Mouse (Mus musculus) heart, adult 2 months (tissue): ENCODE results near the gene Rras. TPM values are rescaled to one million over a fixed set of nuclear protein-coding genes. Genes with fewer than 3 reads are reported as not detected.

Source experiments
- DNase-seq, 2 experiments: peaks; one replicate each; pipeline ENCODE4 v3.0.0; 2021
- H3K27ac ChIP-seq: fragments of 200-600 bp; 2 replicates; pipeline ENCODE4 v1.8.1; 2022
- H3K27me3 ChIP-seq: fragments of 200-500 bp; 2 replicates; pipeline ENCODE4 v1.6.1; 2012; ENCODE audit warnings: mild to moderate bottlenecking, low read length, inconsistent platforms, mixed read lengths; ENCODE audit not compliant: control insufficient read depth, insufficient read depth
- H3K36me3 ChIP-seq: fragments of 200-500 bp; 2 replicates; pipeline ENCODE4 v1.6.1; 2012; ENCODE audit warnings: low read length, inconsistent platforms; ENCODE audit not compliant: control insufficient read depth, insufficient read depth
- H3K4me1 ChIP-seq: fragments of 200-500 bp; 2 replicates; pipeline ENCODE4 v1.6.1; 2011; ENCODE audit warnings: low read length; ENCODE audit not compliant: control insufficient read depth, insufficient read depth
- H3K4me3 ChIP-seq: fragments of 200-600 bp; 2 replicates; pipeline ENCODE4 v1.8.1; 2022
- H3K79me2 ChIP-seq: fragments of 200-500 bp; replicated peaks from 2 replicates; pipeline ENCODE4 v1.6.1; 2012; ENCODE audit warnings: mild to moderate bottlenecking, inconsistent platforms, low read length, moderate library complexity, mixed read lengths; ENCODE audit not compliant: control insufficient read depth, insufficient read depth
- H3K9ac ChIP-seq: fragments of 200-500 bp; 2 replicates; pipeline ENCODE4 v1.6.1; 2012; ENCODE audit warnings: low read depth, mild to moderate bottlenecking, control low read depth, inconsistent platforms, low read length, mixed read lengths
- CTCF ChIP-seq: fragments of 200-600 bp; IDR thresholded peaks from 2 replicates; pipeline ENCODE4 v1.8.1; 2022; ENCODE audit warnings: antibody characterized with exemption, mild to moderate bottlenecking, moderate library complexity
- EP300 ChIP-seq: fragments of 200-500 bp; IDR thresholded peaks from 2 replicates; pipeline ENCODE4 v1.6.1; 2011; ENCODE audit warnings: low read depth, low read length, control low read depth; ENCODE audit not compliant: insufficient read depth
- POLR2A ChIP-seq: fragments of 200-500 bp; IDR thresholded peaks from 2 replicates; pipeline ENCODE4 v1.6.1; 2011; ENCODE audit warnings: mild to moderate bottlenecking, low read depth, low read length, control low read depth; ENCODE audit not compliant: insufficient read depth
- WGBS: fragments of 180-500 bp; shearing (Covaris S2); methylation state at CpG from one replicate; pipeline ENCODE4 v1.1.7; 2018; 5-methylcytosine and 5-hydroxymethylcytosine counted together
- intact Hi-C: fragments of 180-260 bp; cut with DNase I; formaldehyde crosslinking; loops from one replicate; pipeline ENCODE4 v1.15.1; 2025
- polyA plus RNA-seq: library from polyadenylated mRNA; depleted of rRNA; stranded (reverse); fragments of >200 nt; gene quantifications from 2 replicates; pipeline ENCODE4 v1.2.3, GENCODE M21; 2012
- total RNA-seq, 2 experiments: library from RNA; stranded (reverse); gene quantifications; 2 replicates each; pipeline ENCODE4 v1.2.3; 2021

Gene Rras
- total and polyA plus RNA-seq, 3 experiments, result 40.9 to 107 (median 44.3) TPM

- WGBS, result 93% methylated on average over 19 of the region's 19 CpGs
- peak in 1 of 2 experiments; percentile 2 for DNase-seq
- H3K4me1 ChIP-seq, result no peaks in the 10 kb centered on the region
- H3K27me3 ChIP-seq, result no peaks in the 10 kb centered on the region
- H3K4me3 ChIP-seq, result no peak overlapping the region
- no peak for TF ChIP-seq EP300
- TF ChIP-seq CTCF, result no peak
- TF ChIP-seq POLR2A, result no peak
- no peak overlapping the region for H3K9ac ChIP-seq
- no peaks in the 10 kb centered on the region for H3K36me3 ChIP-seq
- H3K79me2 ChIP-seq, result peaks cover 2% of the 10 kb centered on the region; the same call in 1 of the 2 replicates
- H3K27ac ChIP-seq, result no peak overlapping the region
- intact Hi-C loops, result no loop called here
Measured at GRCm38 (mm10) chr7:45033722-45034359, 16.1 kb downstream of the Rras start.

GRCm38 (mm10) chr7:45035631-45036030, 17.9 kb downstream of the Rras start:
- TF ChIP-seq CTCF, result no peak
- TF ChIP-seq EP300, result no peak
- no peak for TF ChIP-seq POLR2A
- H3K79me2 ChIP-seq, result peaks cover 2% of the 10 kb centered on the region; the same call in 1 of the 2 replicates

GRCm38 (mm10) chr7:45036702-45037101, 18.9 kb downstream of the Rras start:
- Histone ChIP-seq H3K27me3 (no peaks in the 10 kb centered on the region), H3K79me2 (peaks cover 2% of the 10 kb centered on the region; the same call in 1 of the 2 replicates), H3K4me1 (no peaks in the 10 kb centered on the region), H3K4me3 (no peak overlapping the region), H3K9ac (no peak overlapping the region), H3K36me3 (no peaks in the 10 kb centered on the region), H3K27ac (no peak overlapping the region)
- whole genome bisulfite sequencing, result 84% methylated on average over 11 of the region's 11 CpGs
- TF ChIP-seq POLR2A (no peak), CTCF (no peak), EP300 (no peak)
- intact Hi-C loops, result no loop called here
- DNase-seq, result no peak

More at GRCm38 (mm10) chr7:45035631-45036030, 17.9 kb downstream of the Rras start:
- DNase-seq, result no peak
- no peaks in the 10 kb centered on the region for H3K36me3 ChIP-seq
- no peaks in the 10 kb centered on the region for H3K4me1 ChIP-seq
- H3K4me3 ChIP-seq, result no peak overlapping the region
- intact Hi-C loops, result no loop called here
- 77% methylated on average over 3 of the region's 3 CpGs for WGBS
- no peak overlapping the region for H3K9ac ChIP-seq
- no peaks in the 10 kb centered on the region for H3K27me3 ChIP-seq
- H3K27ac ChIP-seq, result no peak overlapping the region

GRCm38 (mm10) chr7:45037720-45038361, 20.1 kb downstream of the Rras start:
- peaks cover 2% of the 10 kb centered on the region; the same call in 1 of the 2 replicates for H3K79me2 ChIP-seq
- no peak overlapping the region for H3K4me3 ChIP-seq
- no peak overlapping the region for H3K27ac ChIP-seq
- TF ChIP-seq EP300, result no peak
- TF ChIP-seq CTCF, result peak; percentile 86
- no peak for TF ChIP-seq POLR2A
- no peaks in the 10 kb centered on the region for H3K36me3 ChIP-seq
- no peaks in the 10 kb centered on the region for H3K4me1 ChIP-seq
- H3K9ac ChIP-seq, result no peak overlapping the region
- WGBS, result 69% methylated on average over 7 of the region's 7 CpGs
- no peaks in the 10 kb centered on the region for H3K27me3 ChIP-seq
- peak; percentile 27 to 68 for DNase-seq
- intact Hi-C loops, result no loop called here

- peaks cover 2% of the 10 kb centered on the region; the same call in 1 of the 2 replicates for H3K79me2 ChIP-seq
- no peak overlapping the region for H3K9ac ChIP-seq
- no peaks in the 10 kb centered on the region for H3K36me3 ChIP-seq
- no peak overlapping the region for H3K27ac ChIP-seq
- no peaks in the 10 kb centered on the region for H3K27me3 ChIP-seq
- intact Hi-C loops, result no loop called here
- H3K4me1 ChIP-seq, result no peaks in the 10 kb centered on the region
- 97% methylated on average over 9 of the region's 9 CpGs for WGBS
- no peak for DNase-seq
- H3K4me3 ChIP-seq, result no peak overlapping the region
- TF ChIP-seq EP300, result no peak
- no peak for TF ChIP-seq POLR2A
- TF ChIP-seq CTCF, result no peak
Measured at GRCm38 (mm10) chr7:45038411-45038810, 20.6 kb downstream of the Rras start.

GRCm38 (mm10) chr7:45040851-45041250, 23.1 kb downstream of the Rras start:
- DNase-seq, result no peak
- no peak overlapping the region for H3K27ac ChIP-seq
- TF ChIP-seq POLR2A (no peak), CTCF (no peak), EP300 (no peak)
- H3K4me3 ChIP-seq, result no peak overlapping the region
- intact Hi-C loops, result no loop called here
- 86% methylated on average over 9 of the region's 9 CpGs for WGBS
- no peaks in the 10 kb centered on the region for H3K27me3 ChIP-seq
- H3K79me2 ChIP-seq, result peaks cover 3% of the 10 kb centered on the region; the same call in 1 of the 2 replicates
- no peak overlapping the region for H3K9ac ChIP-seq
- no peaks in the 10 kb centered on the region for H3K4me1 ChIP-seq
- H3K36me3 ChIP-seq, result no peaks in the 10 kb centered on the region
